Mouse (Mus musculus) heart, embryonic 12.5 days (tissue): ENCODE measurements around the gene Xntrpc. TPM values are rescaled to one million over a fixed set of nuclear protein-coding genes. Genes with fewer than 3 reads are reported as not detected.

Experiments
- ATAC-seq: fragments of 200-750 bp; cut with Nextera tagmentation; 2 replicates; pipeline ENCODE4 v1.8.0; 2017; ENCODE audit warnings: moderate TSS enrichment, moderate library complexity; ENCODE audit not compliant: insufficient number of reproducible peaks, low FRiP score
- H3K27ac ChIP-seq: fragments of 300-500 bp; sonication (generic); 2 replicates; pipeline ENCODE4 v1.5.1; 2016; ENCODE audit warnings: mild to moderate bottlenecking, moderate library complexity; ENCODE audit not compliant: poor library complexity, severe bottlenecking
- H3K27me3 ChIP-seq: fragments of 300-500 bp; sonication (generic); replicated peaks from 2 replicates; pipeline ENCODE4 v1.6.1; 2016; ENCODE audit warnings: mild to moderate bottlenecking, moderate library complexity
- H3K36me3 ChIP-seq: fragments of 300-500 bp; sonication (generic); 2 replicates; pipeline ENCODE4 v1.6.1; 2016; ENCODE audit warnings: mild to moderate bottlenecking, moderate library complexity
- H3K4me1 ChIP-seq: fragments of 300-500 bp; sonication (generic); replicated peaks from 2 replicates; pipeline ENCODE4 v1.6.1; 2016; ENCODE audit warnings: mild to moderate bottlenecking
- H3K4me2 ChIP-seq: fragments of 300-500 bp; sonication (generic); 2 replicates; pipeline ENCODE4 v1.6.1; 2016; ENCODE audit warnings: mild to moderate bottlenecking, moderate library complexity
- H3K4me3 ChIP-seq: fragments of 300-500 bp; sonication (generic); 2 replicates; pipeline ENCODE4 v1.5.1; 2016; ENCODE audit warnings: mild to moderate bottlenecking
- H3K9ac ChIP-seq: fragments of 300-500 bp; sonication (generic); 2 replicates; pipeline ENCODE4 v1.6.1; 2016; ENCODE audit warnings: mild to moderate bottlenecking, moderate library complexity
- H3K9me3 ChIP-seq: fragments of 300-500 bp; sonication (generic); replicated peaks from 2 replicates; pipeline ENCODE4 v1.6.1; 2016; ENCODE audit warnings: mild to moderate bottlenecking, moderate library complexity
- WGBS: fragments of 180-500 bp; shearing (Covaris S2); methylation state at CpG from one replicate; pipeline ENCODE4 v1.1.7; 2016; 5-methylcytosine and 5-hydroxymethylcytosine counted together
- polyA plus RNA-seq: library from polyadenylated mRNA; unstranded; fragments of >200 nt; fragmentation: Nextera tagmentation; extraction: Ambion mirVana; gene quantifications from 2 replicates; pipeline ENCODE4 v1.2.1, GENCODE M21; 2016

The Xntrpc gene
- polyA plus RNA-seq, 1 experiment from 2014 or later = 1.5 TPM

- Histone ChIP-seq H3K4me2 (no peak overlapping the region), H3K4me3 (no peak overlapping the region), H3K9me3 (no peaks in the 10 kb centered on the region), H3K36me3 (no peaks in the 10 kb centered on the region), H3K27ac (no peak overlapping the region), H3K4me1 (peaks cover 12% of the 10 kb centered on the region), H3K9ac (no peak overlapping the region), H3K27me3 (peaks cover 4% of the 10 kb centered on the region; the same call in 1 of the 2 replicates)
- no peak for ATAC-seq
- WGBS = 79% methylated on average over 1 of the region's 1 CpGs
These were observed 42.7 kb downstream of the Xntrpc start for GRCm38 (mm10) chr7:102108206-102108605.

GRCm38 (mm10) chr7:102109171-102109570 is 43.7 kb downstream of the Xntrpc start, which contains the start of gene Art5:
Gene Art5 (minus strand): TSS chr7:102109489.
- Histone ChIP-seq H3K4me3 (no peak within 1 kb of the TSS), H3K36me3 (no peaks in the 10 kb centered on the region), H3K9ac (no peak within 1 kb of the TSS), H3K4me1 (peaks cover 11% of the 10 kb centered on the region), H3K27me3 (peaks cover 9% of the 10 kb centered on the region; the same call in 1 of the 2 replicates), H3K27ac (no peak within 1 kb of the TSS), H3K9me3 (no peaks in the 10 kb centered on the region), H3K4me2 (no peak within 1 kb of the TSS)
- no peak for ATAC-seq
- 76% methylated on average over 7 of the region's 7 CpGs for WGBS

- no peak overlapping the region for H3K4me2 ChIP-seq
- WGBS = 79% methylated on average over 4 of the region's 4 CpGs
- peaks cover 9% of the 10 kb centered on the region; the same call in 1 of the 2 replicates for H3K27me3 ChIP-seq
These were observed 44.2 kb downstream of the Xntrpc start for GRCm38 (mm10) chr7:102109746-102110145.

GRCm38 (mm10) chr7:102113151-102113729 is 47.7 kb downstream of the Xntrpc start:
- peaks cover 3% of the 10 kb centered on the region for H3K36me3 ChIP-seq
- peaks cover 9% of the 10 kb centered on the region; the same call in 1 of the 2 replicates for H3K27me3 ChIP-seq
- H3K4me2 ChIP-seq = no peak overlapping the region
- WGBS = 66% methylated on average over 45 of the region's 45 CpGs
- no peak overlapping the region for H3K4me3 ChIP-seq
- H3K9ac ChIP-seq = no peak overlapping the region
- H3K4me1 ChIP-seq = no peaks in the 10 kb centered on the region
- H3K27ac ChIP-seq = no peak overlapping the region
- no peaks in the 10 kb centered on the region for H3K9me3 ChIP-seq
- ATAC-seq = no peak

More at GRCm38 (mm10) chr7:102109746-102110145, 44.2 kb downstream of the Xntrpc start:
- Histone ChIP-seq H3K36me3 (no peaks in the 10 kb centered on the region), H3K4me3 (no peak overlapping the region), H3K9me3 (no peaks in the 10 kb centered on the region), H3K9ac (no peak overlapping the region), H3K27ac (no peak overlapping the region), H3K4me1 (peaks cover 11% of the 10 kb centered on the region)
- ATAC-seq = no peak

- 32% methylated on average over 7 of the region's 7 CpGs for WGBS
- H3K4me2 ChIP-seq = no peak within 1 kb of the TSS
- peaks cover 37% of the 10 kb centered on the region for H3K36me3 ChIP-seq
- H3K27ac ChIP-seq = no peak within 1 kb of the TSS
- no peak within 1 kb of the TSS for H3K9ac ChIP-seq
- no peak within 1 kb of the TSS for H3K4me3 ChIP-seq
- no peaks in the 10 kb centered on the region for H3K4me1 ChIP-seq
- no peak for ATAC-seq
- H3K27me3 ChIP-seq = peaks cover 9% of the 10 kb centered on the region; the same call in 1 of the 2 replicates
- H3K9me3 ChIP-seq = no peaks in the 10 kb centered on the region
These were observed 51.2 kb downstream of the Xntrpc start, which contains the start of gene Chrna10 for GRCm38 (mm10) chr7:102116579-102117331. Gene Chrna10 (minus strand): TSS chr7:102116828.

GRCm38 (mm10) chr7:102117382-102117781 is 51.9 kb downstream of the Xntrpc start:
- no peak for ATAC-seq
- H3K27ac ChIP-seq = no peak overlapping the region
- peaks cover 9% of the 10 kb centered on the region; the same call in 1 of the 2 replicates for H3K27me3 ChIP-seq
- H3K4me2 ChIP-seq = no peak overlapping the region
- H3K4me3 ChIP-seq = no peak overlapping the region
- WGBS = 77% methylated on average over 6 of the region's 6 CpGs
- H3K9me3 ChIP-seq = no peaks in the 10 kb centered on the region
- peaks cover 43% of the 10 kb centered on the region for H3K36me3 ChIP-seq
- H3K4me1 ChIP-seq = no peaks in the 10 kb centered on the region
- no peak overlapping the region for H3K9ac ChIP-seq

- H3K27ac ChIP-seq = no peak overlapping the region
- H3K27me3 ChIP-seq = no peaks in the 10 kb centered on the region
- no peak overlapping the region for H3K9ac ChIP-seq
- no peak overlapping the region for H3K4me2 ChIP-seq
- no peak for ATAC-seq
- H3K9me3 ChIP-seq = no peaks in the 10 kb centered on the region
- no peaks in the 10 kb centered on the region for H3K4me1 ChIP-seq
- WGBS = 93% methylated on average over 10 of the region's 10 CpGs
- no peak overlapping the region for H3K4me3 ChIP-seq
- H3K36me3 ChIP-seq = peaks cover 72% of the 10 kb centered on the region
These were observed 54.8 kb downstream of the Xntrpc start for GRCm38 (mm10) chr7:102120326-102120725.

GRCm38 (mm10) chr7:102132395-102132794 is 66.9 kb downstream of the Xntrpc start:
- Histone ChIP-seq H3K27me3 (no peaks in the 10 kb centered on the region), H3K36me3 (peaks cover 76% of the 10 kb centered on the region), H3K4me1 (no peaks in the 10 kb centered on the region), H3K27ac (no peak overlapping the region), H3K4me2 (no peak overlapping the region), H3K9ac (no peak overlapping the region), H3K9me3 (no peaks in the 10 kb centered on the region), H3K4me3 (no peak overlapping the region)
- ATAC-seq = no peak
- WGBS = 89% methylated on average over 4 of the region's 4 CpGs

GRCm38 (mm10) chr7:102137464-102137863 is 72.0 kb downstream of the Xntrpc start:
- H3K27ac ChIP-seq = no peak overlapping the region
- H3K4me3 ChIP-seq = no peak overlapping the region
- ATAC-seq = no peak
- no peak overlapping the region for H3K4me2 ChIP-seq
- peaks cover 78% of the 10 kb centered on the region for H3K36me3 ChIP-seq
- H3K4me1 ChIP-seq = no peaks in the 10 kb centered on the region
- 84% methylated on average over 1 of the region's 1 CpGs for WGBS
- H3K9ac ChIP-seq = no peak overlapping the region
- H3K9me3 ChIP-seq = no peaks in the 10 kb centered on the region
- no peaks in the 10 kb centered on the region for H3K27me3 ChIP-seq

GRCm38 (mm10) chr7:102137898-102138297 is 72.4 kb downstream of the Xntrpc start:
- ATAC-seq = no peak
- Histone ChIP-seq H3K4me3 (no peak overlapping the region), H3K27ac (no peak overlapping the region), H3K4me2 (no peak overlapping the region), H3K9ac (no peak overlapping the region), H3K9me3 (no peaks in the 10 kb centered on the region), H3K27me3 (no peaks in the 10 kb centered on the region), H3K4me1 (no peaks in the 10 kb centered on the region), H3K36me3 (peaks cover 76% of the 10 kb centered on the region)
- WGBS = 98% methylated on average over 5 of the region's 5 CpGs
